Mouse (Mus musculus): ENCODE measurements around the gene Hoxb3.
A peak's percentile ranks its signal among the peaks of the same experiment; 100 is the strongest.

Hoxb3 gene

GRCm38 (mm10) chr11:96288455-96289221 is 34.5 kb upstream of the Hoxb3 start:
- DNase-seq (ENCODE audit: low read depth, low spot score): no peak

- no peak for DNase-seq (ENCODE audit: low read depth, low spot score)
These were observed 33.8 kb upstream of the Hoxb3 start for GRCm38 (mm10) chr11:96289293-96289692.

DNA sequence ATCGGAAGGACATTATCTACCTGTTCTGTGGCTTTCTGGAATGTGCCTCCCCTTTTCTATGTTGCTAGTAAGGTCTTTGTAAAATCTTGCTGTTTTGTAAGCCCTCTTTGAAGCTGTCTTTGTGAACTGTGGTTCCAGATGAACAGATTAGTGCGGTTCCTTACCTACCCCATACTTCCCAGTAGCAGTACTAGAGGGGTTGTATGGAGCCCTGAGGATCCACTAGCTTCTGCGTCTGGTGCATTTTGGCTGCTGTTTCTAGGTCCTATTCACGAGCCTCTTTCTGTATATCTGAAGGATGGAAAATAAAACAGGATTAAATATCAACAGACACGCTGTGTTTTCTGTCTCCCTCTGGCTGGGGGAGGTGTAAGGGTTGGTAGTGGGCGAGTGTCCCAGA is 33.3 kb upstream of the Hoxb3 start:
- DNase-seq (ENCODE audit: low read depth, low spot score): no peak

GRCm38 (mm10) chr11:96290705-96291355 is 32.3 kb upstream of the Hoxb3 start:
- DNase-seq (ENCODE audit: low read depth, low spot score): no peak

DNA sequence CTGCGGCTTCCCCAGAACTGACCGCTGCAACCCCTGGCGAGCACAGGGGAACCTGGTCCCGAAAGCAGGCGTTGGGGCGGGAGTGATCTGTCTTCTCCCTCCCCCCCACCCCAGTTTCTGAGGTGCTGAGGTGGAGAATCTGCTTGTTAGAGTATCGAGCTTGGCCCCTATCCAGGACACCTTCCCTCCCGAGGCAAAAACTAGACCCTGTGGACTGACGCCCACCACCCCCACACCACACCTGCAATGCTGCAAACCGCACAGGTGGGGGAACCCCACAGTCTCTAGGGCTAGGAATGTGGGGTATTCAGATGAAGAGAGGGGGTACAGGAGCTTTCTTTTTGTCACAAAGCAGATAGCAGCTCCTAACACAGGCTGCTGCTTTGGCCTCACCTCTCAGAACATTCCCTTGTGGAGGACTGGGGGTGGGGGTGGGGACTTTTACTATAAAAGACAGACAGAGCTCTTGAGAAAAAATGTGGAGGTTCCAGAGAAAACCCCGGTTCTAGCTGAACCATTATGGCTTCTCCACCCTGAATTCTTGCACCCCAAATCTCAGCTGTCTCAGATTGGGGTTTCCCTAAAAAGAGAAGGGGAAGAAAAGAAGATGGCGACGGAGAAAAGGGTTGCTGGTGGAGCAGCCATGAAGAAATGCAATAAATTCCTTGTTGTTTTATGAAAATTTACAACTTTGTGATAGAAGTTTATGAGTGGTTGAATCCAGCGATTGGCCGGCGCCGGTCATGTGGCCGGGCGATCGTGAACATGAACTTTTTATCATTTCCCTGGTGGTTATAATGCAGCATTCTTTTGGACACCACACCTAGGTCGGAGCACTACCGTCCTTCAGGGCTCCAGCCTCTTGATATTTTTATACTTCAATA is 31.2 kb upstream of the Hoxb3 start, which contains the start of gene Hoxb6:
Gene Hoxb6, plus strand, starts transcription at position 796 of the 884 bp plus-strand sequence.
- no peak for DNase-seq (ENCODE audit: low read depth, low spot score)

- no peak for DNase-seq (ENCODE audit: low read depth, low spot score)
These were observed 30.4 kb upstream of the Hoxb3 start for GRCm38 (mm10) chr11:96292565-96293301.

DNA sequence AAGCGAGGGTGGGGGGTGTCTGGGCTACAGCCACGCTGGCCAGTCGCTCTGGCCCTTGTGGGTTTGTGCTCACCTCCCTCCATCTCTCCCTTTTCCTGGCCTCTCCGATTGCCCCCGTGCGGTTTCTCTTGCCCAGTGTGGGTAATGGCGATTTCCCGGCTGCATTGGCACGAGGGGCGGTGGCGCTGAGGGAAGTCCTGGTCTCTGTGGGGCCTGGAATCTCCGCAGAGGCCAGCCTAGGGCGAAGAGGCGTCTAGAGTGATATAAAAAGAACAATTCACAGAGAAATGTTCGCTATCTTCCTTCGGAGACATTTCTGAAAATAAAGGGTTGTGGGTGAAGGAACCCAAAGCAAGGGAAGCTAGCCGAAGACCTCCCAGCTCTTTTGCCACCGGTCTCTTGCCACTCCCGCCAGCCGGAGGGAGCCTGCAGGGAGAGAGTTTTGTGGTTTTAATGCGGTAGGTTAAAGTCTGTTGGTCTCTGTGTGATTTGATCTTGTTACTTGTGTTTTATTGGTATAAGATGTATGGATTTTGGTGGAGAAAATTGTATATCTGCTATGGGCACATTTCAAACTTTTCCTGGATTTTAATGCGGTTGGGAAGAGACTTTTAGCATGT is 29.7 kb upstream of the Hoxb3 start:
- DNase-seq (ENCODE audit: low read depth, low spot score): no peak

GRCm38 (mm10) chr11:96294245-96295091 is 28.7 kb upstream of the Hoxb3 start:
- DNase-seq (ENCODE audit: low read depth, low spot score): peak; percentile 85

GRCm38 (mm10) chr11:96295092-96295835 is 27.9 kb upstream of the Hoxb3 start:
- DNase-seq (ENCODE audit: low read depth, low spot score): no peak

DNA sequence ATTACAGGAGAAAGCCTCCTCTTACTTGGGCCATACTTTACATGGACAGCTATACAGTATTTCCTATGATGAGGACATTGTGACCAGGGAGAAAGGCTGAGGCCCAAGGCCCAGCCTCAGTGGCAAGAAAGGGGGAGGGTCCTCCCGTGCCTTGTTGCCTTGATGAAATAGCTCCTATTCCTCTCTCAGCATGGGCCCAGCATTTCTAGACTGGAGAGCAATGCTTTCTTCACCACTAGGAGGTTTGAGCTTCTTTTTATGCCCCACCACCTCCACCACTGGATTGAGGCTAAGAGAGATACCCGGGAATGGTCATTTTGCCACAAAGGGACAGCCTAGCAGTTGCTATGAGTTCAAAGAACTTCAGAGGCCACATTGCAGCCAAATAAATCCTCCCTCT is 26.1 kb upstream of the Hoxb3 start:
- DNase-seq (ENCODE audit: low read depth, low spot score): no peak

DNA sequence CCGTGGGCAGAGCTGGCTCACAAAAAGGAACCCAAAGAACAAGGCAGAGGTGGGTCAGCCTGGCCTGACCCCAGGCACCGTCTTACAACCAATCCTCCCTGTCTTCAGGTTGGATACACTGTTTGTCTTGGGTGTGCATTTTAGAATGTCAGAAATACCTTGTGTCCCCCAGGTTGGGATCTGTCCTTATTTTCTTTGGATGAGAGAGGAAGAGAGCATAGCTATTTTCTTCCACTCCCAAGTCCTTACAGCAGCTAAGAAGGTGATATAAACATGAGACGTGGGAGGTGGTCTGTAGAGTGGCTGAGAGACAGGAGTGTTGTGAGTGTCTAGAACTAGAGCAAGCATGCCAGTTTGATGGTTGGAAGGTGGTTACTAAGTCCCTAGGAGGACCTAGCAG is 25.7 kb upstream of the Hoxb3 start:
- DNase-seq (ENCODE audit: low read depth, low spot score): no peak

- no peak for DNase-seq (ENCODE audit: low read depth, low spot score)
These were observed 25.0 kb upstream of the Hoxb3 start for GRCm38 (mm10) chr11:96297968-96298635.

DNA sequence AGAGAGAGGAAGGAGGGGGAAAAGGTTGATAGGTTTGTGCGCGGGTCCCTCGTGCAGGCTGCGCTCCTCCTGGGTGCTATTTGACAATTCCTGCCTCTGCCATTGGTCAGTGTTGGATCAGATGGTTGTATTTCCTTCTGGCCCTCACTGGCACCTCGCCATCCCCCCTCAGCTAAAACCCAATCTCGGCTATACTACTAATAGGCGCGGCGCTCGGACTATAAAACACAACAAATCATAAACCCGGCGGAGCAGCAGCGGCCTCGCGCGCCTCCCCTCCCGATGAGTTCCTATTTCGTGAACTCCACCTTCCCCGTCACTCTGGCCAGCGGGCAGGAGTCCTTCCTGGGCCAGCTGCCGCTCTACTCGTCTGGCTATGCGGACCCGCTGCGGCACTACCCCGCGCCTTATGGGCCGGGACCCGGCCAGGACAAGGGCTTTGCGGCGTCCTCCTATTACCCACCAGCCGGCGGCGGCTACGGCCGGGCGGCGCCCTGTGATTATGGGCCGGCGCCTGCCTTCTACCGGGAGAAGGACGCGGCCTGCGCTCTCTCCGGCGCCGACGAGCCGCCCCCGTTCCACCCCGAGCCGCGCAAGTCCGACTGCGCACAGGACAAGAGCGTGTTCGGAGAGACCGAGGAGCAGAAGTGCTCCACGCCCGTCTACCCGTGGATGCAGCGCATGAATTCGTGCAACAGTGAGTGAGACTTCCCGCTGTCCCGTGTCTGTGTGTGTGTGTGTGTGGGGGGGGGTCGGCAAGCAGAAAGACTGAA is 24.0 kb upstream of the Hoxb3 start:
- DNase-seq (ENCODE audit: low read depth, low spot score): no peak

- DNase-seq (ENCODE audit: low read depth, low spot score): no peak
These were observed 23.3 kb upstream of the Hoxb3 start for GRCm38 (mm10) chr11:96299781-96300180.

- no peak for DNase-seq (ENCODE audit: low read depth, low spot score)
These were observed 22.6 kb upstream of the Hoxb3 start for GRCm38 (mm10) chr11:96300354-96301063.

GRCm38 (mm10) chr11:96301064-96301431 is 22.1 kb upstream of the Hoxb3 start:
- DNase-seq (ENCODE audit: low read depth, low spot score): no peak

DNA sequence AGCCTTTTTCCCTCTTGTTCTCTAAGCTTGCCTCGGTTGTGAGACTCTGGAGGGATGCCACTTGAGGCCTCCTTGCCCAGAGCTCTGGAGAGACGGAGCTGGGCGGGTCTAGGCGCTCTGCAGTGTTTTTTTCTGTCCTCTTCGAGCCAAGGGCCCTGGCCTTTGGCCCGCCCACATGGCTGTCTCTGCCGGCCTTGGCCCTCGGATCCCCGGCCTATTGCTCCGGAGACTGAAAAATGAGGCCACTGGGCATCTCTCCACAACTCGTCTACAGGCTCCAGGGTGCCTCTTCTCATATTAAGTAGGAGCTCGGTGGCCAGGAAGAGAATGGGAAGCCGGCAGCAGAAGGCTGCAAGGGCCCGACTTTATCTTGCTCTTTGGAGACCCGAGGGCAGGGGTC is 21.3 kb upstream of the Hoxb3 start:
- DNase-seq (ENCODE audit: low read depth, low spot score): no peak

Data from embryo, embryonic 11.5 days (tissue).